Mouse (Mus musculus): Measurements from ENCODE around the gene Cd200r2. TPM values are rescaled to one million over a fixed set of nuclear protein-coding genes. Genes with fewer than 3 reads are reported as not detected.
"Not testable (repeated sequence)": the region's sequence is repeated elsewhere in the genome, so short reads cannot be mapped to it uniquely, and the experiment has no call there.

Cd200r2 gene
- polyA plus RNA-seq (2015; fragmentation: Nextera tagmentation; extraction: Ambion mirVana) = not detected in 2 replicates

DNA sequence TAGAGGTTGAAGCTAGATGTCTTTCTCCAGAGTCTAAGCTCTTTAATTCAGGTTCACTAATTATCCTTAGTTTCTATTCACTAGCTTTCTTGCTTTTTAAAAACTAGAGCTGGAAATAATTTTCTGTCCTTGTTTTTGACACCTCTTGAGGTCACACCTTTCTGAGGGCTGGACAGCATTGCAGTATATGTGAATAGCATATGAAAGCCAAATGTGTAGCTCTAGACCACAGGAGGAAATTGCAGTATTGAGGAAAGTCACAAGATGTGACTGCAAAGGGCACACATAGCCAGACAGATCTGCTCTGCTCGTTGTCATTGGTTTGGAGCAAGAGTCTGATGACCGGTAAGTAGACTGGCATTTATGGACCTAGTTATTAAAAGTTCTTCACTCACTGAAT lies at the start of gene Cd200r2:
Cd200r2 (plus strand) TSS at position 301 of the 400 bp plus-strand sequence.
- no peak within 1 kb of the TSS for H3K27ac ChIP-seq
- H3K9ac ChIP-seq = no peak within 1 kb of the TSS
- no peak within 1 kb of the TSS for H3K4me2 ChIP-seq
- no peaks in the 10 kb centered on the region for H3K9me3 ChIP-seq
- H3K4me1 ChIP-seq = no peaks in the 10 kb centered on the region
- 85% methylated on average over 2 of the region's 2 CpGs for WGBS
- H3K36me3 ChIP-seq = no peaks in the 10 kb centered on the region
- no peak within 1 kb of the TSS for H3K4me3 ChIP-seq
- no peaks in the 10 kb centered on the region for H3K27me3 ChIP-seq
- no peak for ATAC-seq (ENCODE audit: insufficient number of reproducible peaks, insufficient read depth, low FRiP score, low TSS enrichment, low read depth)

DNA sequence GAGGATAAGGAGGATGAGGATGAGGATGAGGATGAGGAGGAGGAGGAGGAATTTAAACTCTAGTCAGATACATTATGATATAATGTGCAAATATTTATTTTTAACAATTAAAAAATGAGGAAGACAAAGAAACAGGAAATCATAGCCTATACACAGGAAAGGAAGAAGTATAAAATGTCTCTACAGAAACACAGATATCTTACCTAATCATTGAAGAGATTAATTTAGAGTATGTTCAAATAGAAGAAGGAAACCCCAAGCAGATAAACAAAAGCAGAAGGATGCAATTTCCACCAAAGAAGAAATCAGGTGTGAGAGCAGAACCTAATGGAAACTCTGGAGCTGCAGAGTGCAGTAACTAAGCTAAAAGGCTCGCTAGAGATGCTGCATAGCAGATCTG lies 48.9 kb upstream of the Cd200r2 start:
- Histone ChIP-seq H3K27me3 (no peaks in the 10 kb centered on the region), H3K4me3 (no peak overlapping the region), H3K4me2 (no peak overlapping the region), H3K9ac (no peak overlapping the region), H3K27ac (no peak overlapping the region), H3K4me1 (no peaks in the 10 kb centered on the region), H3K36me3 (no peaks in the 10 kb centered on the region), H3K9me3 (no peaks in the 10 kb centered on the region)
- WGBS = 53% methylated on average over 1 of the region's 1 CpGs
- ATAC-seq (ENCODE audit: insufficient number of reproducible peaks, insufficient read depth, low FRiP score, low TSS enrichment, low read depth) = no peak

- no peak overlapping the region for H3K27ac ChIP-seq
- H3K4me3 ChIP-seq = no peak overlapping the region
- no peaks in the 10 kb centered on the region for H3K36me3 ChIP-seq
- H3K4me2 ChIP-seq = no peak overlapping the region
- H3K27me3 ChIP-seq = no peaks in the 10 kb centered on the region
- H3K4me1 ChIP-seq = no peaks in the 10 kb centered on the region
- 87% methylated on average over 4 of the region's 4 CpGs for WGBS
- no peak overlapping the region for H3K9ac ChIP-seq
- no peaks in the 10 kb centered on the region for H3K9me3 ChIP-seq
- no peak for ATAC-seq (ENCODE audit: insufficient number of reproducible peaks, insufficient read depth, low FRiP score, low TSS enrichment, low read depth)
Measured at GRCm38 (mm10) chr16:44820545-44820944, 46.4 kb upstream of the Cd200r2 start.

DNA sequence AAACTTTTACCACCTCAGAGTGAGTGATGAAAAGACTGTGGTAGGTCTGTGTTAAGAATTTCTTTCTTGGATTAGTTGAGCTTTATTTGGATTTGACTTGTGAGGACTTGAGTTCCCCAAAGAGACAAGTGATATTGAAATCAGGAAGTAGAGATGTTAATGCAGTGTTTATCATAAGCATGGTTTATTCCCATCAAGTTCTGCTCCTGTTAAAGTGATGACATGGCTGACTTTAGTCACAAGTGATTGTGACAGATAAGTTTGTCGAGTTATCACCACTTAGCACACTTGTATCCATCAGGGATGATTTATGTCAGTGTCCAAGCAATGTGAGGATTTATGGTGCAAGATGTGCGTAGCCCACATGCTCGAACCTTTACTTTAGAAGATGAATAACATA lies 34.6 kb upstream of the Cd200r2 start:
- Histone ChIP-seq H3K27me3 (0 out of 2 replicates have a peak, but pooled peaks cover 3% of the 10 kb centered on the region), H3K4me1 (no peaks in the 10 kb centered on the region), H3K4me2 (no peak overlapping the region), H3K27ac (no peak overlapping the region), H3K9ac (no peak overlapping the region), H3K4me3 (no peak overlapping the region), H3K9me3 (no peaks in the 10 kb centered on the region), H3K36me3 (no peaks in the 10 kb centered on the region)
- no peak for ATAC-seq (ENCODE audit: insufficient number of reproducible peaks, insufficient read depth, low FRiP score, low TSS enrichment, low read depth)
- 75% methylated on average over 3 of the region's 3 CpGs for WGBS

DNA sequence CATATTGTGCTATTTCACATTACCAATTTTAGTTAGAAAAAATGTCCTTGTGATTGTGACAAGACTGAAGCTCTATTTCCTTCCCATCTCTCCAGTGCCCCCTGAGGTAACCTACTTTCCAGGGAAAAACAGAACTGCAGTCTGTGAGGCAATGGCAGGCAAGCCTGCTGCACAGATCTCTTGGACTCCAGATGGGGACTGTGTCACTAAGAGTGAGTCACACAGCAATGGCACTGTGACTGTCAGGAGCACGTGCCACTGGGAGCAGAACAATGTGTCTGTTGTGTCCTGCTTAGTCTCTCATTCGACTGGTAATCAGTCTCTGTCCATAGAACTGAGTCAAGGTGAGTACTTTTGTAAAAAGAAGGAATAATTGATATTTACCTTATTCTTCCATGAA lies 33.7 kb upstream of the Cd200r2 start:
- not testable (repeated sequence) for H3K4me2 ChIP-seq; H3K9ac ChIP-seq; H3K4me3 ChIP-seq; H3K9me3 ChIP-seq; ATAC-seq (ENCODE audit: insufficient number of reproducible peaks, insufficient read depth, low FRiP score, low TSS enrichment, low read depth); H3K27ac ChIP-seq; H3K27me3 ChIP-seq; H3K36me3 ChIP-seq; H3K4me1 ChIP-seq
- WGBS = 38% methylated on average over 2 of the region's 2 CpGs

- H3K27ac ChIP-seq = no peak overlapping the region
- 59% methylated on average over 1 of the region's 1 CpGs for WGBS
- no peaks in the 10 kb centered on the region for H3K27me3 ChIP-seq
- ATAC-seq (ENCODE audit: insufficient number of reproducible peaks, insufficient read depth, low FRiP score, low TSS enrichment, low read depth) = no peak
- H3K4me3 ChIP-seq = no peak overlapping the region
- H3K4me2 ChIP-seq = no peak overlapping the region
- H3K9ac ChIP-seq = no peak overlapping the region
- no peaks in the 10 kb centered on the region for H3K36me3 ChIP-seq
- no peaks in the 10 kb centered on the region for H3K4me1 ChIP-seq
- H3K9me3 ChIP-seq = no peaks in the 10 kb centered on the region
Measured at GRCm38 (mm10) chr16:44875178-44875577, 8.3 kb downstream of the Cd200r2 start.

DNA sequence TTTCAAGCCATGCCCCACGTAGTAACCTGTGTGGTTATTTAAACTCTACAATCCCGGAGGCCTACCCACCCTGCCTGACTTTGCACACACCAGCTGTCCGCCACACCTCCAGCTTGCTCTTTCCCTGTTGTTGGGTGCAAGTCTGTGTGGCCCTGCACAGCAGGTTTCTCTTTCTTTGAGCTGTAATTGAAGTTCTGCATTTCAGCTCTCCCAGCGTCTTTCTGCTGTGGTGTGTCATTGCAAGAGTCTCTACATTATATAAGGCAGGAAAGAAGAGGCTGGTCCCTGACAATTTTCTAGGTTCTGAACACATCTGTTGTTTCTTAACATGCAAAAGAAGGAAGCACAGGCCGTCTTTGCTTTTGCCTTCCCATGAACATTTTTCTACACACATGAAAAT lies 9.7 kb downstream of the Cd200r2 start:
- no peak overlapping the region for H3K4me2 ChIP-seq
- H3K27ac ChIP-seq = no peak overlapping the region
- H3K9ac ChIP-seq = no peak overlapping the region
- ATAC-seq (ENCODE audit: insufficient number of reproducible peaks, insufficient read depth, low FRiP score, low TSS enrichment, low read depth) = no peak
- H3K4me3 ChIP-seq = no peak overlapping the region
- H3K4me1 ChIP-seq = no peaks in the 10 kb centered on the region
- no peaks in the 10 kb centered on the region for H3K27me3 ChIP-seq
- H3K36me3 ChIP-seq = no peaks in the 10 kb centered on the region
- no peaks in the 10 kb centered on the region for H3K9me3 ChIP-seq
- WGBS = 66% methylated on average over 5 of the region's 5 CpGs

DNA sequence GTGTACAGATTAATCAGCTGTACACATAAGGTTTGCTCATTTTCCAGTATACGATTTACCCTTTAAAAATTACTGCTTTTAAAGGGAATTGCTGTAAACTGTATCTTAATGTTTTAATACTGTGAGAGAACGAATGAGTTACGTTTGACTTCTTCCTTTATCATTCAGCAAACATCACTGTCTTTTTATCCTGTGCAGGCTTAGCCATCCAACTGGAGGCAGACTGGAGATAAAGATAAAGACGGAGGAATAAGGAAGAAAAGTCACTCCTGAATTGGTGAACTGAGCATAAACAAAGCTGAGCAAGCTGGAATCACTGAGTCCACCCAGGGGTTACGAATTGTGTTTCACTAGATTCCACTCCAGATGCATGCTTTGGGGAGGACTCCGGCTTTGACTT lies 10.7 kb downstream of the Cd200r2 start:
- Histone ChIP-seq H3K27ac (no peak overlapping the region), H3K36me3 (no peaks in the 10 kb centered on the region), H3K9ac (no peak overlapping the region), H3K4me2 (no peak overlapping the region), H3K4me3 (no peak overlapping the region), H3K4me1 (no peaks in the 10 kb centered on the region), H3K27me3 (no peaks in the 10 kb centered on the region), H3K9me3 (no peaks in the 10 kb centered on the region)
- WGBS = 83% methylated on average over 6 of the region's 6 CpGs
- no peak for ATAC-seq (ENCODE audit: insufficient number of reproducible peaks, insufficient read depth, low FRiP score, low TSS enrichment, low read depth)

DNA sequence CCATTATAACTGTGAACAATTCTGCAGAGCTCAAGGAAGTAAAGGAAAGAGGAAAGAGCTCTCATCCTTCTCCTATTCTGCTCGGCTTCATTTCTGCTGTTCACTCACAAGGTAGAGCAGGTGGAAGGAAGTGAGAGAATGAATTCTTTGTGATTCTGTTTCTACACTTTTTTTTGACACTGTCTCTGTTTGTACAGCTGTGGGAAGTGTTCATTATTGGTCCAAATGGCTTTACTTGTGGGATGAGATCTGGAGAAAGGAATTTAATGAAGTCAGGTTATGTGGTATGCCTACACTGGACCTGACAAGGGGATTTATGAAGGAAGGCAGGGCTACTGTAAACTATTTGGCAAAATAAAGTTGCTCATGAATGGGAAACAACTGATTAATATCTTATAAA lies 23.9 kb downstream of the Cd200r2 start:
- 73% methylated on average over 1 of the region's 1 CpGs for WGBS
- H3K4me2 ChIP-seq = no peak overlapping the region
- no peaks in the 10 kb centered on the region for H3K9me3 ChIP-seq
- no peak overlapping the region for H3K27ac ChIP-seq
- no peaks in the 10 kb centered on the region for H3K27me3 ChIP-seq
- no peaks in the 10 kb centered on the region for H3K36me3 ChIP-seq
- no peak overlapping the region for H3K9ac ChIP-seq
- ATAC-seq (ENCODE audit: insufficient number of reproducible peaks, insufficient read depth, low FRiP score, low TSS enrichment, low read depth) = no peak
- H3K4me1 ChIP-seq = no peaks in the 10 kb centered on the region
- H3K4me3 ChIP-seq = no peak overlapping the region

DNA sequence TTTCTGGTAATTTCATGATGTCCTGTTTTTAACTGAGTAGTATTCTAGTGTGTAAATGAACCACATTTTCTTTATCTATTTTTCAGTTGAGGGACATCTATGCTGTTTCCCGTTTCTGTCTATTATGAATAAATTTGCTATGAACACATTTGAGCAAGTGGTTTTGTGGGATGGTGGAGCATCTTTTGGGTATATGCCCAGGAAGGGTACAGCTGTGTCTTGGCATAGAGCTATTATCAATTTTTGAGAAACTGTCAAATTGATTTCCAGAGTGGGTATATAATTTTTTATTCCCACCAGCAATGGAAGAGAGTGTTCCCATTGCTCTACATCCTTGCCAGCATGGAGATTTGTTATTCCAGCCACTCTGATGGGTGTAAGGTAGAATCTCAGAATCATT lies 65.1 kb downstream of the Cd200r2 start:
- Histone ChIP-seq H3K4me3 (no peak overlapping the region), H3K36me3 (no peaks in the 10 kb centered on the region), H3K9me3 (no peaks in the 10 kb centered on the region), H3K4me1 (no peaks in the 10 kb centered on the region), H3K27ac (no peak overlapping the region), H3K9ac (no peak overlapping the region), H3K27me3 (no peaks in the 10 kb centered on the region), H3K4me2 (no peak overlapping the region)
- WGBS = 87% methylated on average over 1 of the region's 1 CpGs
- no peak for ATAC-seq (ENCODE audit: insufficient number of reproducible peaks, insufficient read depth, low FRiP score, low TSS enrichment, low read depth)

DNA sequence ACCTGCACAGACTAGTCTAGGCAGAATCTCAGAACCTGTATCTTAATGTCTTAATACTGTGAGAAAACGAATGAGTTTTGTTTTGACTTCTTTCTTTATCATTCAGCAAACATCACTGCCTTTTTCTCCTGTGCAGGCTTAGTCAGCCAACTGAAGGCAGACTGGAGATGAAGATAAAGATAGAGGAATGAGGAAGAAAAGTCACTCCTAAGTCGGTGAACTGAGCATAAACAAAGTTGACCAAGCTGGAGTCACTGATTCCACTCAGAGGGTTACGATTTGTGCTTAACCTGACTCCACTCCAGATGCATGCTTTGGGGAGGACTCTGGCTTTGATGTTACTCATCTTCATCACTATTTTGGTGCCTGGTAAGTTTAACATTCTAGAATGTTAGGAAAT lies 76.6 kb downstream of the Cd200r2 start, which contains the start of gene Cd200r3:
Cd200r3 (plus strand) TSS at position 211 of the 400 bp plus-strand sequence.
- no peaks in the 10 kb centered on the region for H3K9me3 ChIP-seq
- no peak within 1 kb of the TSS for H3K9ac ChIP-seq
- H3K4me3 ChIP-seq = no peak within 1 kb of the TSS
- no peaks in the 10 kb centered on the region for H3K36me3 ChIP-seq
- no peak for ATAC-seq (ENCODE audit: insufficient number of reproducible peaks, insufficient read depth, low FRiP score, low TSS enrichment, low read depth)
- no peak within 1 kb of the TSS for H3K4me2 ChIP-seq
- WGBS = 77% methylated on average over 3 of the region's 3 CpGs
- no peaks in the 10 kb centered on the region for H3K4me1 ChIP-seq
- no peak within 1 kb of the TSS for H3K27ac ChIP-seq
- H3K27me3 ChIP-seq = no peaks in the 10 kb centered on the region

- no peak for ATAC-seq (ENCODE audit: insufficient number of reproducible peaks, insufficient read depth, low FRiP score, low TSS enrichment, low read depth)
- H3K4me1 ChIP-seq = no peaks in the 10 kb centered on the region
- no peaks in the 10 kb centered on the region for H3K9me3 ChIP-seq
- H3K27me3 ChIP-seq = no peaks in the 10 kb centered on the region
- WGBS = 71% methylated on average over 4 of the region's 4 CpGs
- no peak overlapping the region for H3K4me2 ChIP-seq
- H3K27ac ChIP-seq = no peak overlapping the region
- H3K36me3 ChIP-seq = no peaks in the 10 kb centered on the region
- no peak overlapping the region for H3K9ac ChIP-seq
- no peak overlapping the region for H3K4me3 ChIP-seq
Measured at GRCm38 (mm10) chr16:44951360-44952114, 84.6 kb downstream of the Cd200r2 start.
